Mouse (Mus musculus): ENCODE measurements around the gene Cpe. TPM values are rescaled to one million over a fixed set of nuclear protein-coding genes. Genes with fewer than 3 reads are reported as not detected.
"Not testable (repeated sequence)": the region's sequence is repeated elsewhere in the genome, so short reads cannot be mapped to it uniquely, and the experiment has no call there.

Cpe gene
- polyA plus RNA-seq, 1 experiment from 2014 or later: 198 TPM

DNA sequence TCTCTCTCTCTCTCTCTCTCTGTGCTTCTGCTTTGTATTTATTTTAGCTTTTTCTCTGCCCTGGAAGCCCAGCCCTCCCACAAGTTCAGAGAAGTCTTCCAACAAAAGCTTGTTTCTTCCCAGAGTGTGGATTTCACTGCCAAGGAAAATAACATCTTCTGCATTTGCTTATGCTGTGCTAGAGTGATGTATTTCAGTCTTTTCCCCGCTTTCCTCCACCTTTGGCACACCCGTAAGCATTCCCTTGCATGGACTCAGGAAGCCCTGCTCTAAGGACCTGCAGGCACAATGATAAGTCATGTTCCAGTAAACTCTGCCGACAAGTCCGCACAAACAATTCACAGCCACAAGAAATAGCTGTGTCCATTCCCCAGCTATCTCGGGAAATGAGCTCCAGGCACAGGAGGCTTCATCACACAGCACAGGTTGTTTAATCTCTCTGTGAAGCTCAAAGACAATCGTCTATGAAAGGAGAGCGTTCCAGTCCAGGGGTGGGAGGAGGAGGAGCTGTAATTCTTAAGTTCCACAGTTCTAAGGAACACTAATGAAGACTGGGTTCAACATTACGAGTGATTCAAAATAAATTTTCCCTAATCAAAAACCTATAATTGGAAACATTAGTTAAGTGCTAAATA lies 17.8 kb downstream of the Cpe start:
- WGBS: 45% methylated on average over 8 of the region's 8 CpGs
- H3K4me3 ChIP-seq: no peak overlapping the region
- peaks cover 13% of the 10 kb centered on the region for H3K4me1 ChIP-seq (replicated peaks)
- H3K27me3 ChIP-seq (replicated peaks): no peaks in the 10 kb centered on the region
- no peak overlapping the region for H3K4me2 ChIP-seq
- peak; percentile 82 for ATAC-seq (ENCODE audit: insufficient number of reproducible peaks, low FRiP score)
- H3K9me3 ChIP-seq (replicated peaks): no peaks in the 10 kb centered on the region
- H3K36me3 ChIP-seq: no peaks in the 10 kb centered on the region
- no peak overlapping the region for H3K27ac ChIP-seq (ENCODE audit: poor library complexity, severe bottlenecking)
- H3K9ac ChIP-seq: no peak overlapping the region

DNA sequence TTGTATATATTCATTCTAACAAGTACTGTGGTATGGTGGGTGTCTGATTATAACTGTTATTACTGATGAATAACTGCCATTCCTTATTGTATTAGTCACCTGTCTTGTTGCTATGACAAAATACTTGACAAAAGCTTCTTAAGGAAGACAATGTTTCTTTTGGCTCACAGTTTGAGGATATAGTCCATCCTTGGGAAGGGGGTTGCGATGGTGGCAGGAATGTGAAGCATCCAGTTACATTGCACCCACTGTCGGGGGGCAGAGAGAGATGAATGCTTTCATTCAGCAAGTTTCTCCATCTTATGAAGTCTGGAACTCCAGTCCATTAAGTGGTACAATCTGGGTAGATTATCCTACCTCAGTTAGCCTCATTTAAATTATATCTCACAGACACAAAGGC lies 19.9 kb downstream of the Cpe start:
- no peak for ATAC-seq (ENCODE audit: insufficient number of reproducible peaks, low FRiP score)
- WGBS: 64% methylated on average over 2 of the region's 2 CpGs
- H3K4me2 ChIP-seq: no peak overlapping the region

DNA sequence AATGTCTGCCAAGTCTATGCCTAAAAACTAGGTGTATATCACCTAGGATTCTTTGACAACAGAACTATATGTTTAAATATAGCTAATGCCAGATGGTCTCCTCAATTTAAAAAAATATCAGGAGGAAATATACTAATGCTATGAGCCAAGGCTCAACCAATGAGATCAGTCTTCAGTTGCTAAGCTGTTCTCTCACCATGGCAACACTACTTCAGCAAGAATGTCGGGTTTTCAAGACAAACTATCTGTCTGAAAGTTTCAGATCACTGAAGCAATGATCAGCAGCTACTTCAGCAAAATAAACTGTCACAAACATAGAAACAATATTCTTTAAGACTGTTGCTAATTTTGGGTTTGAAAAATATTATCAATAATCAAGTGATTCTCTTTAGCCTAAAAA lies 20.9 kb downstream of the Cpe start:
- Histone ChIP-seq H3K4me1 (replicated peaks) (peaks cover 13% of the 10 kb centered on the region), H3K27ac (ENCODE audit: poor library complexity, severe bottlenecking) (no peak overlapping the region), H3K4me2 (no peak overlapping the region), H3K9me3 (replicated peaks) (no peaks in the 10 kb centered on the region), H3K9ac (no peak overlapping the region), H3K27me3 (replicated peaks) (no peaks in the 10 kb centered on the region), H3K36me3 (no peaks in the 10 kb centered on the region), H3K4me3 (no peak overlapping the region)
- no peak for ATAC-seq (ENCODE audit: insufficient number of reproducible peaks, low FRiP score)
- 47% methylated on average over 1 of the region's 1 CpGs for WGBS

More for the DNA sequence above, 19.9 kb downstream of the Cpe start:
- no peaks in the 10 kb centered on the region for H3K36me3 ChIP-seq
- peaks cover 13% of the 10 kb centered on the region for H3K4me1 ChIP-seq (replicated peaks)
- H3K4me3 ChIP-seq: no peak overlapping the region
- H3K27me3 ChIP-seq (replicated peaks): no peaks in the 10 kb centered on the region
- no peak overlapping the region for H3K27ac ChIP-seq (ENCODE audit: poor library complexity, severe bottlenecking)
- H3K9me3 ChIP-seq (replicated peaks): no peaks in the 10 kb centered on the region
- no peak overlapping the region for H3K9ac ChIP-seq

DNA sequence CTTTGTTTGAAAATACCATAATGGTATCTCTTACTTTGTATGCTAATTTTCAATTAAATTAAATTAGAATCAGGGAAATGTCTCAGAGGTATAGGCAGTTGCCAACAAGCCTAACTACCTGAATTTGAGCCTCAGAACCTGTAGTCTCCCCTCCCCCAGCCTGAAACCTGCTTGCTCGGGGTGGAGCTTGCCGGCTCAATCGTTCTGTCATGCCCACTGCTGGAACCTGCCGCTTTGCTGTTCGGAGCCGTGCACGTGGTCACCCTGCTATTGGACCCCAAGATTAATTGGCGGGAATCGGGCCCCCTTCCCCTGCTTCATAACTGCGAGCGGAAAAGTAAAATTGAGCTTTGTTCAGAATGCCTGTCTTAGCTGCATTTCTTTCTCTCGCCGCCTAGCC lies 26.5 kb downstream of the Cpe start:
- not testable (repeated sequence) for H3K4me3 ChIP-seq; H3K9me3 ChIP-seq (replicated peaks); H3K4me1 ChIP-seq (replicated peaks); H3K36me3 ChIP-seq; H3K9ac ChIP-seq; H3K27me3 ChIP-seq (replicated peaks); H3K27ac ChIP-seq (ENCODE audit: poor library complexity, severe bottlenecking); ATAC-seq (ENCODE audit: insufficient number of reproducible peaks, low FRiP score); H3K4me2 ChIP-seq
- WGBS: 62% methylated on average over 13 of the region's 13 CpGs

DNA sequence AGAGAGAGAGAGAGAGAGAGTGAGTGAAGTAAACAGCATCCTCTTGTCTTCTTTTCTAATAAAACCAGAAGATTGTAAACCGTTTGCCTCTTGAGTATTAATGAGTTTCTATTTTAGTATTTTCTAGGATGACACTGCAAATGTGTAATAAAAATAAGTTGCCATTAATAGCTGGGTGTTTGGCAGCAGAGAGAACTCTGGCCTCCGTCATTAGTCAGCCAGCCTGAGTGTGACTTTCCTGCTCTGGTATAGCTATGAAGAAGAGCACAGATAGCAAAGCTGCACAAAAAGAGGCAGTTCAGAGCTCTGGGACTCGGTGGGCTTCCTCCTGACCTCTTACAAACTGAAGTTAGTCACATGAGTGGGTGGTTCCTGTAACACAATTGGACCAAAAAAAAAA lies 27.3 kb downstream of the Cpe start:
- H3K27ac ChIP-seq (ENCODE audit: poor library complexity, severe bottlenecking): no peak overlapping the region
- no peak for ATAC-seq (ENCODE audit: insufficient number of reproducible peaks, low FRiP score)

DNA sequence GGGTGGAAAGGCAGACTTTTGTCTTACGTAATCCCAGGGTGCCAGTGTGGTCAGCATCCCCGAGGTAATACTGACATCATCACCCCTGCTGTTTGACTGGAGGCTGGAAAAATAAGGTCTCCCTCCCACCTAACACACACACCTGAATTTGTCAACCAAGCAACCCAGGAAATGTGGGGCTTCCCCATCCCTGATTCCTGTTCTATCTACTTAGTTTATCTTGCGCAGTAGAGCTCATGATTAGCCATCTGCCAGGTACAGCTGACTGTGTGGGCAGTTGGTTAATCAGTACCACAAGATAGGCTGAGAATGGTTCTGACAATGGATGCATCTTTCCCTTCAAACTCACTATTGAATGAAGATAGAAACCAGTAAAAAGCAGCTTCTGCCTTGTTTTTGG lies 28.0 kb downstream of the Cpe start:
- Histone ChIP-seq H3K4me3 (no peak overlapping the region), H3K27me3 (replicated peaks) (no peaks in the 10 kb centered on the region), H3K27ac (ENCODE audit: poor library complexity, severe bottlenecking) (no peak overlapping the region), H3K9ac (no peak overlapping the region), H3K4me2 (no peak overlapping the region), H3K9me3 (replicated peaks) (no peaks in the 10 kb centered on the region), H3K36me3 (no peaks in the 10 kb centered on the region), H3K4me1 (replicated peaks) (0 out of 2 replicates have a peak, but pooled peaks cover 8% of the 10 kb centered on the region)
- ATAC-seq (ENCODE audit: insufficient number of reproducible peaks, low FRiP score): no peak
- 73% methylated on average over 3 of the region's 3 CpGs for WGBS

More for the DNA sequence above, 27.3 kb downstream of the Cpe start:
- Histone ChIP-seq H3K27me3 (replicated peaks) (no peaks in the 10 kb centered on the region), H3K4me1 (replicated peaks) (0 out of 2 replicates have a peak, but pooled peaks cover 8% of the 10 kb centered on the region), H3K9ac (no peak overlapping the region), H3K4me3 (no peak overlapping the region), H3K36me3 (no peaks in the 10 kb centered on the region), H3K9me3 (replicated peaks) (no peaks in the 10 kb centered on the region), H3K4me2 (no peak overlapping the region)
- 34% methylated on average over 3 of the region's 3 CpGs for WGBS

DNA sequence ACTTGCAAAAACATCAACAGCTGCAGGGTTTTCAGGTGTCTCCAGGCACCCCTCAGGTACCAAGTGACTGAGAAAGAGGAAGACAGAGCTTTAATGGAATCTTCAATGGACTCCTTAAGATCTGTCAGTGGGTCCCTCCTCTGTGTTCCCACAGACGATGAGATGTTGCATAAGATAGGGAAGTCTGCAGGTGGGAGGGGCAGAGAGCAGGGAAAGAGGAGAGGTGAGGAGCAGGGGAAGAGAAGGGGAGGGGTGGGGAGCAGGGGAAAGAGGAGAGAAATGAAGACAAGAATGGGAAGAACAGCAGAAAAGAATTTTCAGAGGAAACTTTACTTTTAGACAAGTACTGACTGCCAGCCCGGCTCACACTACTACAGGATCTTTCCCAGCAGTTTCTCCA lies 28.5 kb downstream of the Cpe start:
- no peak for ATAC-seq (ENCODE audit: insufficient number of reproducible peaks, low FRiP score)
- Histone ChIP-seq H3K27me3 (replicated peaks) (no peaks in the 10 kb centered on the region), H3K4me2 (no peak overlapping the region), H3K4me3 (no peak overlapping the region), H3K9ac (no peak overlapping the region), H3K4me1 (replicated peaks) (peaks cover 9% of the 10 kb centered on the region; the same call in 1 of the 2 replicates), H3K27ac (ENCODE audit: poor library complexity, severe bottlenecking) (no peak overlapping the region), H3K9me3 (replicated peaks) (no peaks in the 10 kb centered on the region), H3K36me3 (no peaks in the 10 kb centered on the region)
- WGBS: 40% methylated on average over 2 of the region's 2 CpGs

DNA sequence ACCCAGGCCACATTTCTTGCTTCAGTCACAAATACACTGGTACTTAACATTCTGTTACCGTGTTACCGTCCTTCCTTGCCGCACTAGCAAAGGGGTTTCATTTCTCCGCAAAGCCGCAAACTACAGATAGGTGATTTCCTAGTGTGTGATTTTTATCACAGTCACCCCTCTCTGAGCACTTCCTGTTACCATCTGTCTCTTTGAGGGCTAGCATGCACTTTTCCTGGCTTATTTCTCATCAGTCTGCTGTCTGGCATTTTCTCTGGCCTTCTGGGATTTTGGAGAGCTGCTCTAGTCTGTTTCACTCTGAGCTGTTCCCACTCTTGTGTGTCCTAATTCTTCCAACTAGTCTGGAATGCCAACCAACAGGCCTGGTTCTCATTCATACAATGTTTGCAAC lies 33.8 kb downstream of the Cpe start:
- no peak overlapping the region for H3K27ac ChIP-seq (ENCODE audit: poor library complexity, severe bottlenecking)
- 77% methylated on average over 5 of the region's 5 CpGs for WGBS
- H3K9me3 ChIP-seq (replicated peaks): no peaks in the 10 kb centered on the region
- H3K4me2 ChIP-seq: no peak overlapping the region
- no peak overlapping the region for H3K9ac ChIP-seq
- H3K27me3 ChIP-seq (replicated peaks): no peaks in the 10 kb centered on the region
- H3K36me3 ChIP-seq: 0 out of 2 replicates have a peak, but pooled peaks cover 3% of the 10 kb centered on the region
- ATAC-seq (ENCODE audit: insufficient number of reproducible peaks, low FRiP score): no peak
- peaks cover 5% of the 10 kb centered on the region; the same call in 1 of the 2 replicates for H3K4me1 ChIP-seq (replicated peaks)
- H3K4me3 ChIP-seq: no peak overlapping the region

DNA sequence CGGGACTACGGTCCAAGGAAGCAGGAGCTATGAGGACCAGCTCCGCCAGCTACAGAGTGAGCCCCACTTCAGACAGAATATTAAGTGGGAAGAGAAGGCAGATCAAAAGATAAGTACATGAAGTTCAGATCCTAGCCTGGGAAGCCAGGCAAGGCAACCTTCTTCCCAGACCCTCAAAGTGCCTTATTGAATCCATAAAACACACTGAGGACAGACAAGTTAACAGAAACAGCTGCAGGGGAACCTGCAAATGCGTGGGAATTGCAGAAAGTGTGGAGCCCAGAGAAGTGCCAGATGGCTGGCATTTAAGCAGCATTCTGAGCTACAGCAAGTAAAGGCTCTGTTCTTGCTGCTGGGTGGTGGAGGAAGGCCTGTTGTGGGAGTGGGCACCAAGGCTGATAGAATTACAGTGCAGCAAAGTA lies 34.9 kb downstream of the Cpe start:
- ATAC-seq (ENCODE audit: insufficient number of reproducible peaks, low FRiP score): no peak
- H3K27ac ChIP-seq (ENCODE audit: poor library complexity, severe bottlenecking): no peak overlapping the region
- WGBS: 79% methylated on average over 4 of the region's 4 CpGs

DNA sequence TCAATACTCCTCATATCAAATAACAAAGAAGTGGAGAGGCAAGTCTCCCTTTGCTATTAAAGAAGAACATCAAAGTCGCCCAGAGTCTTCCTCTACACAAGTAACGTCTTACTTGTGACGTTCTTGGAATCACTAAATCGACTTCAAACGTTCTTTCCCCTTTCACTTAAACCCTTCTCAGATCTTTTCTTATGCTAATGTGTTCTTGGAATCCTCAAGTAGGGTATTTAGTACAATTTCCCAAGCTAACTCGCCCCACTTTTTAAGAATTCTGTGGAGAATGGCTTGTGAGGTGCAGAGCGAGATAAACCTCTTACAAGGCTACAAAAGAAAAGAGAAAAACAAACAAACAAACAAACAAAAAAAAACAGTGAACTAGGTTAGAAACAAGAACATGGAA lies 35.3 kb downstream of the Cpe start:
- no peak for ATAC-seq (ENCODE audit: insufficient number of reproducible peaks, low FRiP score)
- peaks cover 5% of the 10 kb centered on the region; the same call in 1 of the 2 replicates for H3K4me1 ChIP-seq (replicated peaks)
- H3K27ac ChIP-seq (ENCODE audit: poor library complexity, severe bottlenecking): no peak overlapping the region
- H3K4me2 ChIP-seq: no peak overlapping the region
- WGBS: 58% methylated on average over 7 of the region's 7 CpGs
- H3K4me3 ChIP-seq: no peak overlapping the region
- H3K9ac ChIP-seq: no peak overlapping the region
- no peaks in the 10 kb centered on the region for H3K9me3 ChIP-seq (replicated peaks)
- 0 out of 2 replicates have a peak, but pooled peaks cover 3% of the 10 kb centered on the region for H3K36me3 ChIP-seq
- no peaks in the 10 kb centered on the region for H3K27me3 ChIP-seq (replicated peaks)

More for the DNA sequence above, 34.9 kb downstream of the Cpe start:
- Histone ChIP-seq H3K27me3 (replicated peaks) (no peaks in the 10 kb centered on the region), H3K4me1 (replicated peaks) (peaks cover 5% of the 10 kb centered on the region; the same call in 1 of the 2 replicates), H3K9me3 (replicated peaks) (no peaks in the 10 kb centered on the region), H3K36me3 (0 out of 2 replicates have a peak, but pooled peaks cover 3% of the 10 kb centered on the region), H3K4me3 (no peak overlapping the region), H3K9ac (no peak overlapping the region), H3K4me2 (no peak overlapping the region)

DNA sequence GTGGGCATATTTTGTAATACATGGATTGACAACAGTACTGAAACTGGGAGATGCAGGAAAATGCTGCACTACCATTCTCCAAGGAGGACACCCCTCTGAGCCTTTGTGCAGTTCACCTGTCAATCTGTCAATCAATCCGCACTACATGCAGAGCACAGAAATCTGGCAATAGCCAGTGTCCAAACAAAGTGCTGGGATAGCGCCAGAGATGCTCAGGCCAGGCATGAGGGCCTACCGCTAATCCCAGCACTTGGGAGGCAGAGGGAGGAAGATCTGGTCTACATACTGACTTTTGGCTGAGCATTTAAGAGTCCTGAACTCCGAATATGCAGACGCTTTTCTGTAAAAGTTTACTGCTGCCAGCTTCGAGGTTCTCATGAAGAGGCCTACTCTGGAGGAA lies 37.0 kb downstream of the Cpe start:
- Histone ChIP-seq H3K4me3 (no peak overlapping the region), H3K27me3 (replicated peaks) (no peaks in the 10 kb centered on the region), H3K9ac (no peak overlapping the region), H3K4me1 (replicated peaks) (peaks cover 5% of the 10 kb centered on the region; the same call in 1 of the 2 replicates), H3K36me3 (0 out of 2 replicates have a peak, but pooled peaks cover 3% of the 10 kb centered on the region), H3K4me2 (no peak overlapping the region), H3K9me3 (replicated peaks) (no peaks in the 10 kb centered on the region), H3K27ac (ENCODE audit: poor library complexity, severe bottlenecking) (no peak overlapping the region)
- no peak for ATAC-seq (ENCODE audit: insufficient number of reproducible peaks, low FRiP score)
- 77% methylated on average over 6 of the region's 6 CpGs for WGBS

DNA sequence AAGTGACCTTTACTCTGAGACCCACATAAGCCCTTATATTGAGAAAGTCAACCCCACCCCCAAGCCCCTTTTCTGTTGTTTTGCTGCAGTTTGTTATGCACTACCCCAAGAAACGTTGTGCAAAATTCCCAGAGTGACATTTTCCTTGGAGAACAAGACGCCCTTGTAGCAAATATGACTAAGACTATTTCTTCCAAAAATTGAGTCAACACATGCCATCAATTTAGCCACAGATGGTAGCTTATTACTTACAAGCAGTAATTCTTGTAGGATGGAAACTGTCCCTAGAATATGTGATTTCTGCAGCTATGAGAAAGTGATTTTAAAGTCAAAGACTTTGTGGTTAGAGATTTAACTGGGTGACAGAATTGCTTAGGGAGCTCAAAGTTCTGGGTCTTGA lies 37.8 kb downstream of the Cpe start:
- H3K36me3 ChIP-seq: 0 out of 2 replicates have a peak, but pooled peaks cover 3% of the 10 kb centered on the region
- H3K4me3 ChIP-seq: no peak overlapping the region
- H3K27ac ChIP-seq (ENCODE audit: poor library complexity, severe bottlenecking): no peak overlapping the region
- ATAC-seq (ENCODE audit: insufficient number of reproducible peaks, low FRiP score): no peak
- peaks cover 5% of the 10 kb centered on the region; the same call in 1 of the 2 replicates for H3K4me1 ChIP-seq (replicated peaks)
- 74% methylated on average over 2 of the region's 2 CpGs for WGBS
- H3K9ac ChIP-seq: no peak overlapping the region
- no peaks in the 10 kb centered on the region for H3K27me3 ChIP-seq (replicated peaks)
- no peak overlapping the region for H3K4me2 ChIP-seq
- no peaks in the 10 kb centered on the region for H3K9me3 ChIP-seq (replicated peaks)

Data from heart, embryonic 12.5 days (tissue).